Mouse (Mus musculus) stomach, postnatal 0 days (tissue): ENCODE measurements at regions not wholly inside any gene's neighbourhood (a gene's known extent, or its start where the extent isn't known, plus 50 kb on each side); places are given as distances from the start of the nearest gene placed in this dataset.

Experiments
- CTCF ChIP-seq: IDR thresholded peaks from 2 replicates; pipeline ENCODE4 v1.5.1; 2016; ENCODE audit warnings: antibody characterized with exemption, low read depth, mild to moderate bottlenecking, moderate library complexity
- EP300 ChIP-seq: optimal IDR thresholded peaks from 2 replicates; pipeline ENCODE3; 2016; ENCODE audit warnings: antibody characterized with exemption

DNA sequence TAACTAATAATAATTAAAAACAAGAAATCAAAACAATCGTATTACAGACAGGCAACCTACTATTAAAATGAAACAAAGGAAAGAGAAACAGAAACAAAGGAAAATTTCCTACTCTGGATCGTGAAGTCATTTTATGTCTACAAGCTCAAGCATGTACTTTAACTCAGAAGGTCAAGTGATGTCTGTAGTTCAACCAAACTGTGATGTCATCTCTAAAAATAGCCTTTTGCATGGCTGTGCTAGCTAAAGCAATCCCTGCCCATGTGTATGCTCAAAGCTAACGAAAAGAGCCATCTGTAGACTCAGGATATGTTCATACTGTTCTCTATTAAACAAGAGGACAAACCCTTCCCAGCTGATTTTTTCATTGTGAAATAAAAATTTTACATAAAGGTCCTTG is 500.7 kb downstream of the Nr2f2 start:
- no peak for TF ChIP-seq CTCF
- TF ChIP-seq EP300 = no peak
